Comparison of ENCODE assay signal across 8 mouse cellular contexts in the genomic region with DNA sequence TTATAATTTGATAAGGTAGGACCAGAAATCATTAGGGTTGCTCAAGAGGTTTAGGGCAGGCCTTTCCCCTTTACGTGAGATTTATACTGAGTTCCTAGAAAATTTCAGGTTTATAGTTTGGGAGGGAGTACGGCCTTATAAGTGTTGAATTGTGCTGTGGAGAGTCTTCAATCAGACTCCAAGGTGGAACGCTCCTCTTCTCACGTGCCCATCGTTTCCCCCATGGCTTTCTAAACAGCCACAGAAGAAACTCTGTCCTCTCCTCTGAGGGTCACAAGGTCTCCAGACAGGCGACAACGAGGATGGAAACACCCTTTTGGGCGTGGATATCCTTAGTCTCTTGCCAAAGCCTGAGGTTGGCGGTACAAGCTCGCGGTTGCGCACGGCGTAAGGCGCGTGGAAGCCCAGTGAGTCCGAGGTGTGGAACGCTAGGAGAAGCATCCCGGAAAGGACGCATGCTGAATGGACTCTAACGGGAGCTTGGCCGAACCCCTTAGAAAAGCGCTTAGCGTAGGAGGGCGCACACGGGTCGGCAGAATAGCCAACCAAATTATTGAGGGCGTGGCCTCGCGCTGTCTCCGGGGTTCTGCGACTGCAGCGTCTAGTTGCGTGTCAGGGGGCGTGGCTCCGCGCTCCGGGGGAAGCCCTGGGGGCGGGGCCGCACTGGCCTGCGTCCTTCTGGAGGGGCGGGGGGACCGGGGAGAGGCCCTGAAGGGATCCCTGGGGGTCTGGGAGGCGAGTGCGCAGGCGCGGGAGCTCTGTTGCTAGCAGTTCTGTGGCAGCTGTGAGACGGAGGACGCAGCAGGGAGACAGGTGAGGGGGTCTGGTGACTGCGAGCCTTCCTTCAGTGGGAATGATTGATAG. TPM values are rescaled to one million over a fixed set of nuclear protein-coding genes. Genes with fewer than 3 reads are reported as not detected.
DNase-seq lines count a peak whose midpoint lies in the region; ATAC-seq lines count a peak whose summit lies in the region.

TSS of gene Zfp667 (plus strand) at position 738 of the 864 bp plus-strand sequence.

- peak within 1 kb of the TSS; percentile 88 for H3K27ac ChIP-seq in embryonic facial prominence, embryonic 14.5 days (replicated peaks; ENCODE audit: low read depth, low read length)
- H3K27ac ChIP-seq in kidney, embryonic 14.5 days (ENCODE audit: low read depth, low read length), result peak within 1 kb of the TSS; percentile 38; the same call in 1 of the 2 replicates
- H3K27ac ChIP-seq in limb, embryonic 15.5 days, result peak within 1 kb of the TSS; percentile 89

- H3K9ac ChIP-seq in embryonic facial prominence, embryonic 14.5 days (ENCODE audit: low read depth, low read length), result peak within 1 kb of the TSS; percentile 69
- peak within 1 kb of the TSS; percentile 56 for H3K9ac ChIP-seq in kidney, embryonic 14.5 days (ENCODE audit: low read depth, low read length)
- H3K9ac ChIP-seq in limb, embryonic 15.5 days, result peak within 1 kb of the TSS; percentile 44; the same call in 1 of the 2 replicates

- peak; percentile 93 for DNase-seq in 3T3-L1 (ENCODE audit: low read depth, low spot score)
- peak; percentile 97 to 98 for DNase-seq in adrenal gland, postnatal 4 days (ENCODE audit: low spot score in 2 of 2)
- peak; percentile 98 for DNase-seq in embryonic facial prominence, embryonic 14.5 days (ENCODE audit: low spot score)
- DNase-seq in heart, adult 9 months (ENCODE audit: low spot score in 2 of 2), result peak; percentile 97 to 98
- DNase-seq in monocyte, adult 2 months (ENCODE audit: low read depth in 1 of 2, low spot score in 2 of 2), result peak; percentile 64 to 85
- DNase-seq in spleen, postnatal 36 days (ENCODE audit: low spot score in 2 of 2), result peak; percentile 98

- peak; percentile 89 for ATAC-seq in embryonic facial prominence, embryonic 14.5 days (ENCODE audit: low read depth)
- peak; percentile 85 for ATAC-seq in kidney, embryonic 14.5 days (ENCODE audit: low FRiP score, low TSS enrichment)
- ATAC-seq in limb, embryonic 15.5 days (ENCODE audit: insufficient number of reproducible peaks, low FRiP score, low TSS enrichment, low read depth), result peak; percentile 87

- H3K4me3 ChIP-seq in embryonic facial prominence, embryonic 14.5 days (ENCODE audit: low read depth, low read length), result peak within 1 kb of the TSS; percentile 52
- peak within 1 kb of the TSS; percentile 45 for H3K4me3 ChIP-seq in kidney, embryonic 14.5 days (ENCODE audit: low read length)
- peak within 1 kb of the TSS; percentile 55 for H3K4me3 ChIP-seq in limb, embryonic 15.5 days

- no peaks in the 10 kb centered on the region for H3K9me3 ChIP-seq in embryonic facial prominence, embryonic 14.5 days (ENCODE audit: control insufficient read depth, low read length)
- no peaks in the 10 kb centered on the region for H3K9me3 ChIP-seq in kidney, embryonic 14.5 days (ENCODE audit: control insufficient read depth, low read length)
- H3K9me3 ChIP-seq in limb, embryonic 15.5 days, result no peaks in the 10 kb centered on the region

- 3% methylated on average over 37 of the region's 50 CpGs for WGBS in embryonic facial prominence, embryonic 14.5 days
- WGBS in kidney, embryonic 14.5 days, result 3% methylated on average over 49 of the region's 50 CpGs
- 3% methylated on average over 50 of the region's 50 CpGs for WGBS in limb, embryonic 15.5 days

- H3K4me1 ChIP-seq in embryonic facial prominence, embryonic 14.5 days (ENCODE audit: control insufficient read depth, insufficient read depth, low read length), result peaks cover 12% of the 10 kb centered on the region
- peaks cover 4% of the 10 kb centered on the region; the same call in 1 of the 2 replicates for H3K4me1 ChIP-seq in kidney, embryonic 14.5 days (ENCODE audit: control insufficient read depth, insufficient read depth, low read length)
- peaks cover 12% of the 10 kb centered on the region for H3K4me1 ChIP-seq in limb, embryonic 15.5 days

- 0 out of 2 replicates have a peak, but pooled peaks cover 3% of the 10 kb centered on the region for H3K36me3 ChIP-seq in embryonic facial prominence, embryonic 14.5 days (ENCODE audit: control insufficient read depth, insufficient read depth, low read length)
- H3K36me3 ChIP-seq in kidney, embryonic 14.5 days (ENCODE audit: control insufficient read depth, insufficient read depth, low read length), result no peaks in the 10 kb centered on the region
- peaks cover 3% of the 10 kb centered on the region; the same call in 1 of the 2 replicates for H3K36me3 ChIP-seq in limb, embryonic 15.5 days

- H3K4me2 ChIP-seq in embryonic facial prominence, embryonic 14.5 days (ENCODE audit: low read depth, low read length), result peak within 1 kb of the TSS; percentile 85
- H3K4me2 ChIP-seq in kidney, embryonic 14.5 days (replicated peaks; ENCODE audit: low read depth, low read length), result peak within 1 kb of the TSS; percentile 68
- H3K4me2 ChIP-seq in limb, embryonic 15.5 days, result peak within 1 kb of the TSS; percentile 72

- H3K27me3 ChIP-seq in embryonic facial prominence, embryonic 14.5 days (replicated peaks; ENCODE audit: control insufficient read depth, insufficient read depth, low read length), result no peaks in the 10 kb centered on the region
- no peaks in the 10 kb centered on the region for H3K27me3 ChIP-seq in kidney, embryonic 14.5 days (ENCODE audit: control insufficient read depth, insufficient read depth, low read length)
- H3K27me3 ChIP-seq in limb, embryonic 15.5 days, result no peaks in the 10 kb centered on the region

RNA-seq across cellular contexts. Expression of gene Zfp667, which starts in this region (rescaled TPM):
- total RNA-seq in adrenal gland, postnatal 4 days (2021), result 10 to 100 TPM in 1 of 2 experiments, 1 to 10 TPM in 1; 9.5 to 10.6 TPM
- 10.4 and 11.9 TPM in 2 replicates for polyA plus RNA-seq in embryonic facial prominence, embryonic 14.5 days (2014; fragmentation: Nextera tagmentation; extraction: Ambion mirVana)
- polyA plus RNA-seq in kidney, embryonic 14.5 days (2014; fragmentation: Nextera tagmentation; extraction: Ambion mirVana), result 4.4 and 4.8 TPM in 2 replicates
- 8.9 and 9.1 TPM in 2 replicates for polyA plus RNA-seq in limb, embryonic 15.5 days (2015; fragmentation: Nextera tagmentation; extraction: Ambion mirVana)

Comparison
In these comparisons a context has a peak if more than half of its experiments do, and no peak if none do; other contexts are left out.
1. Peak in every context shown above with its lines: DNase-seq, ATAC-seq, H3K4me3 ChIP-seq and H3K27ac ChIP-seq.
2. H3K27ac ChIP-seq: peak in every context shown above with its lines; median percentile 89 in limb, embryonic 15.5 days; 88 in embryonic facial prominence, embryonic 14.5 days; 38 in kidney, embryonic 14.5 days.